Mouse (Mus musculus) ES-Bruce4 (cell line): ENCODE measurements around the gene Fam120b. TPM values are rescaled to one million over a fixed set of nuclear protein-coding genes. Genes with fewer than 3 reads are reported as not detected.

Source experiments
- H3K27ac ChIP-seq: 2 replicates; pipeline ENCODE4 v1.5.1; 2012; ENCODE audit warnings: low read length, inconsistent platforms; ENCODE audit not compliant: insufficient read depth
- H3K27me3 ChIP-seq: 2 replicates; pipeline ENCODE4 v1.6.1; 2012; ENCODE audit warnings: mild to moderate bottlenecking, low read length, inconsistent platforms; ENCODE audit not compliant: control insufficient read depth, poor library complexity, insufficient read depth, severe bottlenecking
- H3K36me3 ChIP-seq: 2 replicates; pipeline ENCODE4 v1.6.1; 2012; ENCODE audit warnings: inconsistent platforms, mild to moderate bottlenecking, low read length, moderate library complexity; ENCODE audit not compliant: control insufficient read depth, poor library complexity, insufficient read depth, severe bottlenecking
- H3K4me1 ChIP-seq: one replicate; pipeline ENCODE4 v1.8.1; 2011; ENCODE audit warnings: low read length; ENCODE audit not compliant: control insufficient read depth, insufficient read depth
- H3K4me3 ChIP-seq: 2 replicates; pipeline ENCODE4 v1.5.1; 2011; ENCODE audit warnings: low read depth, mild to moderate bottlenecking, low read length
- H3K9ac ChIP-seq: 2 replicates; pipeline ENCODE4 v1.6.1; 2012; ENCODE audit warnings: low read depth, mild to moderate bottlenecking, inconsistent platforms; ENCODE audit not compliant: poor library complexity, severe bottlenecking
- H3K9me3 ChIP-seq: replicated peaks from 2 replicates; pipeline ENCODE4 v1.6.1; 2012; ENCODE audit warnings: mild to moderate bottlenecking, low read length, inconsistent platforms; ENCODE audit not compliant: control insufficient read depth, poor library complexity, insufficient read depth, severe bottlenecking
- CTCF ChIP-seq: IDR thresholded peaks from one replicate; pipeline ENCODE4 v1.8.1; 2011; ENCODE audit warnings: low read depth, low read length
- EP300 ChIP-seq: IDR thresholded peaks from 2 replicates; pipeline ENCODE4 v1.6.1; 2011; ENCODE audit warnings: low read depth, low read length; ENCODE audit not compliant: insufficient read depth
- POLR2A ChIP-seq: IDR thresholded peaks from one replicate; pipeline ENCODE4 v1.8.1; 2011; ENCODE audit warnings: low read length; ENCODE audit not compliant: insufficient read depth
- polyA plus RNA-seq: library from polyadenylated mRNA; stranded (reverse); fragments of >200 nt; gene quantifications from 2 replicates; pipeline ENCODE4 v1.2.4, GENCODE M21; 2011; ENCODE audit warnings: low read depth; ENCODE audit not compliant: missing spikeins, insufficient read depth, insufficient read length

Fam120b gene
- polyA plus RNA-seq, 1 experiment = 9.7 TPM

DNA sequence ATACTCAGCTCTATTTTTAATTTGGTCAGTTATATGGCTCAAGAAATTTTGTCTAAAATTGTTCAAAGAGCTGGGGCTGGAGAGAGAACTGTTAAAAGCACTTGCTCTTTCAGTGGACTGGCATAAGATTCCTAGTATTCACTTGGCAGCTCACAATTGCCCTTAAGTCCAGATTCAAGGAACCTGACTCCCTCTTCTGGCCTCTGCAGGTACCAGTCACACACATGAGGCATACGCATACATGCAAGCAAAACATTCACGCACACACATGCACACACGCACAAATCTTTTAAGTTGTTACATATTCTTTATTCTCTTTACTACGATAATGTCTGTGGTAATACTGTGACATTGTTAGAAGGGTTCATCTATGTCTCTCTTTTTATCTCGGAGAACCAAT is 12.6 kb upstream of the Fam120b start:
- no peak for TF ChIP-seq POLR2A
- no peak for TF ChIP-seq EP300
- TF ChIP-seq CTCF = peak; percentile 13
- H3K9ac ChIP-seq = no peak overlapping the region
- no peak overlapping the region for H3K27ac ChIP-seq
- H3K4me3 ChIP-seq = no peak overlapping the region
- peaks cover 7% of the 10 kb centered on the region for H3K4me1 ChIP-seq
- no peaks in the 10 kb centered on the region for H3K9me3 ChIP-seq
- peaks cover 5% of the 10 kb centered on the region for H3K27me3 ChIP-seq
- no peaks in the 10 kb centered on the region for H3K36me3 ChIP-seq

GRCm38 (mm10) chr17:15388892-15389291 is 7.1 kb upstream of the Fam120b start:
- Histone ChIP-seq H3K27ac (no peak overlapping the region), H3K27me3 (peaks cover 2% of the 10 kb centered on the region), H3K9ac (no peak overlapping the region), H3K9me3 (no peaks in the 10 kb centered on the region), H3K36me3 (no peaks in the 10 kb centered on the region), H3K4me1 (no peaks in the 10 kb centered on the region), H3K4me3 (no peak overlapping the region)
- TF ChIP-seq CTCF = no peak
- no peak for TF ChIP-seq POLR2A
- TF ChIP-seq EP300 = no peak

DNA sequence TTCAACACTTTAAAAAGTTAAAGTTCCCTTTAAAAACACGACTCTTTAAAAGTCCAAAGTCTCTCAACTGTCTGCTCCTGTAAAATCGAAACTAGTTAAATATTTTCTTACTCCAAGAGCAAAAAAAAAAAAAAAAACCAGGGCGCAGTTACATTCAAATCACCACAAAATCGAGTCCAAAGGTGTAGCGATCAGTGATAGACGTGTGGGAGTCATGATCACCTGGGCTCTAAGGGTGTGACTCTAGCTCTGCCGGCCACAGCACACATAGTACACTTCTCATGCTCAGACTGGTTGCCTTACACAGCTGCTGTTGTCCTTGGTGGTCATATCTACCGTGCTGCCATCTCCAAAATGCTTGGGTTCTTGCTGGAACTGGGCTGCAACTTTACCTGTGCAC is 6.6 kb upstream of the Fam120b start:
- no peak overlapping the region for H3K9ac ChIP-seq
- peaks cover 2% of the 10 kb centered on the region for H3K27me3 ChIP-seq
- TF ChIP-seq CTCF (no peak), EP300 (no peak), POLR2A (no peak)
- no peaks in the 10 kb centered on the region for H3K36me3 ChIP-seq
- no peak overlapping the region for H3K27ac ChIP-seq
- H3K4me1 ChIP-seq = no peaks in the 10 kb centered on the region
- no peaks in the 10 kb centered on the region for H3K9me3 ChIP-seq
- no peak overlapping the region for H3K4me3 ChIP-seq

DNA sequence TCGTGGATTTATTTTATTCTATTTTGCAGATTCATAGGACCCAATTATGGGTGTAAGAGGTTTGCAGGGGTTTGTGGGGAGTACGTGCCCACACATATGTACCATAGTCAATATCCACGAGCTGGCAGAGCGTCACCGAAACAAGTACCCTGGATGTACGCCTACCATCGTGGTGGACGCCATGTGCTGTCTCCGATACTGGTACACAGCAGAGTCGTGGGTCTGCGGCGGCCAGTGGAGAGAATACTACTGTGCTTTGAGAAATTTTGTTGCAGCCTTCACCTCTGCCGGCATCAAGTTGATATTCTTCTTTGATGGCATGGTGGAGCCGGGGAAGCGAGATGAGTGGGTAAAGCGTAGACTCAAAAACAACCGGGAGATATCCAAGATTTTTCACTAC is 5.7 kb downstream of the Fam120b start:
- peaks cover 5% of the 10 kb centered on the region for H3K36me3 ChIP-seq
- no peak overlapping the region for H3K27ac ChIP-seq
- H3K27me3 ChIP-seq = no peaks in the 10 kb centered on the region
- H3K4me1 ChIP-seq = no peaks in the 10 kb centered on the region
- no peak overlapping the region for H3K9ac ChIP-seq
- H3K4me3 ChIP-seq = no peak overlapping the region
- TF ChIP-seq CTCF (no peak), EP300 (no peak), POLR2A (no peak)
- H3K9me3 ChIP-seq = no peaks in the 10 kb centered on the region

GRCm38 (mm10) chr17:15406576-15406975 is 10.6 kb downstream of the Fam120b start:
- Histone ChIP-seq H3K9me3 (no peaks in the 10 kb centered on the region), H3K9ac (no peak overlapping the region), H3K4me1 (no peaks in the 10 kb centered on the region), H3K36me3 (peaks cover 5% of the 10 kb centered on the region), H3K27ac (no peak overlapping the region), H3K27me3 (no peaks in the 10 kb centered on the region), H3K4me3 (no peak overlapping the region)
- TF ChIP-seq CTCF (no peak), EP300 (no peak), POLR2A (no peak)

- Histone ChIP-seq H3K27me3 (no peaks in the 10 kb centered on the region), H3K36me3 (no peaks in the 10 kb centered on the region), H3K4me3 (no peak overlapping the region), H3K9ac (no peak overlapping the region), H3K27ac (no peak overlapping the region), H3K4me1 (no peaks in the 10 kb centered on the region), H3K9me3 (no peaks in the 10 kb centered on the region)
- TF ChIP-seq EP300 (no peak), CTCF (no peak)
Measured at GRCm38 (mm10) chr17:15409261-15409660, 13.3 kb downstream of the Fam120b start.
